Mouse (Mus musculus) kidney, embryonic 14.5 days (tissue): ENCODE results near the gene 1110002E22Rik. TPM values are rescaled to one million over a fixed set of nuclear protein-coding genes. Genes with fewer than 3 reads are reported as not detected.

ENCODE experiments used
- ATAC-seq: fragments of 200-750 bp; cut with Nextera tagmentation; 2 replicates; pipeline ENCODE4 v1.8.0; 2017; ENCODE audit warnings: moderate number of reproducible peaks, mild to moderate bottlenecking, moderate TSS enrichment, moderate library complexity; ENCODE audit not compliant: low FRiP score, low TSS enrichment
- H3K27ac ChIP-seq: fragments of 300-500 bp; sonication (generic); 2 replicates; pipeline ENCODE4 v1.5.1; 2014; ENCODE audit warnings: low read depth, mild to moderate bottlenecking, low read length, moderate library complexity, mixed read lengths
- H3K27me3 ChIP-seq: fragments of 300-500 bp; sonication (generic); 2 replicates; pipeline ENCODE4 v1.6.1; 2014; ENCODE audit warnings: mild to moderate bottlenecking, low read length; ENCODE audit not compliant: control insufficient read depth, insufficient read depth
- H3K36me3 ChIP-seq: fragments of 300-500 bp; sonication (generic); 2 replicates; pipeline ENCODE4 v1.6.1; 2014; ENCODE audit warnings: low read length, mixed read lengths; ENCODE audit not compliant: control insufficient read depth, insufficient read depth
- H3K4me1 ChIP-seq: fragments of 300-500 bp; sonication (generic); 2 replicates; pipeline ENCODE4 v1.6.1; 2014; ENCODE audit warnings: low read length, mixed read lengths; ENCODE audit not compliant: control insufficient read depth, insufficient read depth
- H3K4me2 ChIP-seq: fragments of 300-500 bp; sonication (generic); replicated peaks from 2 replicates; pipeline ENCODE4 v1.6.1; 2014; ENCODE audit warnings: low read depth, mild to moderate bottlenecking, low read length
- H3K4me3 ChIP-seq: fragments of 300-500 bp; sonication (generic); 2 replicates; pipeline ENCODE4 v1.5.1; 2014; ENCODE audit warnings: mild to moderate bottlenecking, low read length
- H3K9ac ChIP-seq: fragments of 300-500 bp; sonication (generic); 2 replicates; pipeline ENCODE4 v1.6.1; 2014; ENCODE audit warnings: low read depth, mild to moderate bottlenecking, low read length, moderate library complexity
- H3K9me3 ChIP-seq: fragments of 300-500 bp; sonication (generic); 2 replicates; pipeline ENCODE4 v1.6.1; 2016; ENCODE audit warnings: low read length; ENCODE audit not compliant: control insufficient read depth
- WGBS: fragments of 180-500 bp; shearing (Covaris S2); extraction: QIAGEN DNeasy Blood & Tissue Kit; methylation state at CpG from one replicate; pipeline ENCODE4 v1.1.7; 2014; 5-methylcytosine and 5-hydroxymethylcytosine counted together
- polyA plus RNA-seq: library from polyadenylated mRNA; unstranded; fragments of >200 nt; fragmentation: Nextera tagmentation; extraction: Ambion mirVana; gene quantifications from 2 replicates; pipeline ENCODE4 v1.2.1, GENCODE M21; 2014

The 1110002E22Rik gene
- polyA plus RNA-seq, 1 experiment from 2014 or later = 0.38 TPM

DNA sequence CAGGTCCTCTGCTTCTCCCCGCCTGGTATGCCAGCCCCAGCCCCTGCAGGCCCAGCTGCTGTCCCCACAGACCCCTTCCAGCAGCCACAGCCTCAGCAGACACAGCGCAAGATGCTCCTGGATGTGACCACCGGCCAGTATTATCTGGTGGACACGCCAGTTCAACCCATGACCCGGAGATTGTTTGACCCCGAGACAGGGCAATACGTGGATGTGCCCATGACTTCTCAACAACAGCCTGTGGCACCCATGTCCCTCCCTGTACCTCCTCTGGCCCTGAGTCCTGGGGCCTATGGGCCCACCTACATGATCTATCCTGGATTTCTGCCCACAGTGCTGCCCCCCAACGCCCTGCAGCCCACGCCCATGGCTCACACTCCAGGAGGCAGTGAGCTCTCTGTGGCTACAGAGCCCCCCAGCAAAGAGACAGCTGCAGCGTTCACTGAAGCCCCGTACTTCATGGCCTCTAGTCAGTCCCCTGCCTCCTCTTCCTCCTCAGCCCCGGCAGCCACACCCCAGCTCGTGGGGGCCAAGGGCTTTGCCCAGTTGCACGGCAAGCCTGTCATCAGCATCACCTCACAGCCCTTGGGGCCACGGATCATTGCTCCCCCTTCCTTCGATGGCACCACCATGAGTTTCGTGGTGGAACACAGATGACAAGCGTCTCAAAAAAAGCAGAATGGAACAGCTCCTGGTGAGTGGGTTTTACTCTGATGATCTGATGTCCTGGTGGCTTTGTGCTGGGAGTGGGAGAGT lies 5.1 kb downstream of the 1110002E22Rik start:
- Histone ChIP-seq H3K9me3 (no peaks in the 10 kb centered on the region), H3K36me3 (no peaks in the 10 kb centered on the region), H3K4me1 (peaks cover 25% of the 10 kb centered on the region), H3K9ac (no peak overlapping the region), H3K27ac (no peak overlapping the region), H3K27me3 (no peaks in the 10 kb centered on the region), H3K4me3 (no peak overlapping the region), H3K4me2 (no peak overlapping the region)
- 66% methylated on average over 18 of the region's 18 CpGs for WGBS
- no peak for ATAC-seq

DNA sequence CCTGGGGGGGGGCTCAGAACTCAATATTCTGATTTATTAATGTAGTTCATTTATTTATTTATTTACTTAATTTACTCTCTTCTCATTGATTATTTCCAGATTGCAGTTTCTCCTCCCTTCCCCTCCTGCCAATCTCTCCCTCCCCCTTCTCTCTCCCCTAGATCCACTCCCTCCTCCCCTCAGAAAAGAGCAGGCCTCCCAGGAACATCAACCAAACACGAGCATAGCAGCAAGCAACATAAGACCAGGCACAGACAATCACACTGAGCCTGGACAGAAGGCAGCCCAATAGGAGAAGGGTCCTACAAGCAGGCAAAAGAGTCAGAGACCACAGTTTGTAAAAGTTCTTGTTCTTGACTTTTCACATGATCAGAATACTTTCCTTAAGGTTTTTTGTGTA lies 6.2 kb downstream of the 1110002E22Rik start:
- WGBS = 22% methylated on average over 1 of the region's 1 CpGs
- H3K4me1 ChIP-seq = peaks cover 15% of the 10 kb centered on the region
- no peak overlapping the region for H3K27ac ChIP-seq

DNA sequence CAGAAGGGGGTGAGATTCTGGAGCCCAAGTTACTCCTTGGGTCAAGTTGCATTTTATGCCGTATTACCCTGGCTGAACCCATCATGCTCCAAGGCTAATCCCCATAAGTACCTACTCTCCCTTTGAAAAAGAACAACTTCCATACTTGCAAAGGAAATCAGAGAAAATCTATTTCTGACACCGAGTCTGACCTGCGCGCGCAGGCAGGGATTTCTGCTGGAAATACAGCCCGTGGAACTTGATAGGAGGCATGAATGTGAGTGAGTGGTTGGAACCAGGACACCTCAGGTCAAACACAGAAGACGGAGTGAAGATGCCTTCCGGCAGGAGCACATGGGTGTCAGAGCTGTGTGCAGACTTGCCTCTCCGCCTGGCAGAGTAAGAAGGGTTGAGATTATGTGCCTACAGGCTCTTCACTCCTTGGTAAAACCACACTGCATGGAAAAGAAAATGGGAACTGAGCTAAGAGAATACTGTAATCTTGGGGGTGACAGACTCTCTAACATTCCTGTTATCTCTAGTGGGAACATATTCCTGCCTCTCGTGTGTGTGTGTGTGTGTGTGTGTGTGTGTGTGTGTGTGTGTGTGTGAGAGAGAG lies 6.7 kb downstream of the 1110002E22Rik start:
- Histone ChIP-seq H3K27ac (no peak overlapping the region), H3K4me3 (no peak overlapping the region), H3K36me3 (no peaks in the 10 kb centered on the region), H3K9ac (no peak overlapping the region), H3K4me2 (no peak overlapping the region), H3K4me1 (peaks cover 9% of the 10 kb centered on the region), H3K9me3 (no peaks in the 10 kb centered on the region), H3K27me3 (no peaks in the 10 kb centered on the region)
- 81% methylated on average over 10 of the region's 10 CpGs for WGBS
- no peak for ATAC-seq

More for the DNA sequence above, 6.2 kb downstream of the 1110002E22Rik start:
- ATAC-seq = no peak
- H3K9ac ChIP-seq = no peak overlapping the region
- H3K27me3 ChIP-seq = no peaks in the 10 kb centered on the region
- H3K36me3 ChIP-seq = no peaks in the 10 kb centered on the region
- no peaks in the 10 kb centered on the region for H3K9me3 ChIP-seq
- H3K4me3 ChIP-seq = no peak overlapping the region
- no peak overlapping the region for H3K4me2 ChIP-seq

DNA sequence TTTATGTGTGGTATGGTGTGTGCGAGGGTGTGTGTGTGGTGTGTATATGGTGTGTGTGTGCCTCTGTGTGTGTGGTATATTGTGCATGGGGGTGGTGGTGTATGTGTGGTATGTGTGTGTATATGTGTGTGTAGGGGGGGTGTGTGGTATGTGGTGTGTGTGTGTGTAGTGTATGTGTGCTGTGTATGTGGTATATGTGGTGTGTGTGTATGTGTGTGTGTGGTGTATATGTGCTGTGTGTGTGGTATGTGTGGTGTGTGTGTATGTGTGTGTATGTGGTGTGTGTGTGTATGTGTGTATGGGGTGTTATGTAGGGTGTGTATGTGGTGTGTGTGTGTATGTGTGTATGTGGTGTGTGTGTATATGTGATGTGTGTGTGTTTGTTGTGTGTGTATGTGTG lies 9.4 kb downstream of the 1110002E22Rik start:
- Histone ChIP-seq H3K9ac (no peak overlapping the region), H3K36me3 (no peaks in the 10 kb centered on the region), H3K9me3 (no peaks in the 10 kb centered on the region), H3K4me1 (peaks cover 9% of the 10 kb centered on the region; the same call in 1 of the 2 replicates), H3K4me3 (no peak overlapping the region), H3K27ac (no peak overlapping the region), H3K4me2 (no peak overlapping the region), H3K27me3 (no peaks in the 10 kb centered on the region)
- no peak for ATAC-seq
- WGBS = 100% methylated on average over 1 of the region's 1 CpGs

DNA sequence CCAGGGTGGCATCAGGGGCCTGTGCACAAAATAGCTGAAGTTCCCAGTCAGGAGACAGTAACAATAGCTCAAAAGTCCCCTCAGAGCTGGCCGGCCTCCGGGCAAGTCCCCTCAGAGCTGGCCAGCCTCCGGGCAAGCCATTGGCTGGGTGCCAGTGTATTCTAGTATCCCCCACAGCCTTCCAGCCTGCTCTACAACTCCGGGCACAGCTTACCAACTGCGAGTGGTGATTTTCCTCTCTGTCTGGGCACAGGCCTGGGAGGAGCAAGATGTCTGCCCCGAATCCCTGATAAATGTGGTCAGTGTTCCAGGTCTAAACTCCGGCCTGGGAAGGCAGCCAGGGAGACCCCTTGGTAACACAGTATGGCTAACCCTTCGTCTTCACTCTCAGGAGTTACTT lies 10.4 kb downstream of the 1110002E22Rik start:
- Histone ChIP-seq H3K27ac (no peak overlapping the region), H3K4me2 (no peak overlapping the region), H3K9ac (no peak overlapping the region), H3K4me3 (no peak overlapping the region), H3K27me3 (no peaks in the 10 kb centered on the region), H3K9me3 (no peaks in the 10 kb centered on the region), H3K4me1 (peaks cover 4% of the 10 kb centered on the region; the same call in 1 of the 2 replicates), H3K36me3 (no peaks in the 10 kb centered on the region)
- no peak for ATAC-seq
- WGBS = 78% methylated on average over 8 of the region's 8 CpGs

DNA sequence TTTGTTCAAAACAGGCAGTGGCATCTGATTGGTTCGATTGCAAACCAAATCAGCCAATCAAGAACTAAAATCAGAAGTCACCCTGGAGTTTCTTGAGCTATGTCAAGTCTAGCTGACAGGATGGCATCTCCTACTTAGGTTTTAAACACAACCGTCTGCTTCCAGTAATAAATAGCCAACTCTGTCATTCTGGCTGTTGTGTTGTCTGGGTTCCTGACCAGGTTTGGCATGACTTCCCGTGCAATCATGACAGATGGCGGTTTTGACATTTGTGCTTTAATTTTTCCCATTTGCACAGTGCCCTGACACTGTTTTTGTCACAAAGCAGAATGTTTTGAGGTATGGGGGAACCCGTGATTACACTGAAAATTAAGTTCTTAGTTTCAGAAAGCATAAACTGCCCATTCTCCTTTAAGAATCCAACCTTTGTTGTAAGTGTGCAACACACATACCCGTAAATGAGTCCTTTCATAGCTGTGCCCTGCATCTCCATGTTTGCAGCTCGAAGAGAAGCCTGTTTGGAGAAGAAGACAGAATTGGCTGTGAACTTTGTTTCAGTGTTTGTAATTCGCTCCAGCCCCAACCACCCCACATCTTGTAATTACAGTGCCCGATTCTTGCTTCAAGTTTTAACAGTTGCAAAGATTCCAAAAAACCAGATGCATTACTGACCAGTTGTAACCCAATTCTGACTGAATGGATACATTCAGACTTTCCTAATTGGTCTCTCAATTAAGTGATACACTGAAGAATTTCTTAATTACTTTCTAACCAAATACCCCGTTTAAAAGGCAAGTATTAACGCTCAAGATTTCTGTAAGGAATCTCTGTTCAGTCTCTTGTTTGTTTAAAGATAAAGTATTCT lies 12.9 kb downstream of the 1110002E22Rik start:
- Histone ChIP-seq H3K9ac (no peak overlapping the region), H3K36me3 (no peaks in the 10 kb centered on the region), H3K4me2 (no peak overlapping the region), H3K4me3 (no peak overlapping the region), H3K4me1 (no peaks in the 10 kb centered on the region), H3K27me3 (no peaks in the 10 kb centered on the region), H3K27ac (no peak overlapping the region), H3K9me3 (no peaks in the 10 kb centered on the region)
- 82% methylated on average over 11 of the region's 11 CpGs for WGBS
- ATAC-seq = no peak

DNA sequence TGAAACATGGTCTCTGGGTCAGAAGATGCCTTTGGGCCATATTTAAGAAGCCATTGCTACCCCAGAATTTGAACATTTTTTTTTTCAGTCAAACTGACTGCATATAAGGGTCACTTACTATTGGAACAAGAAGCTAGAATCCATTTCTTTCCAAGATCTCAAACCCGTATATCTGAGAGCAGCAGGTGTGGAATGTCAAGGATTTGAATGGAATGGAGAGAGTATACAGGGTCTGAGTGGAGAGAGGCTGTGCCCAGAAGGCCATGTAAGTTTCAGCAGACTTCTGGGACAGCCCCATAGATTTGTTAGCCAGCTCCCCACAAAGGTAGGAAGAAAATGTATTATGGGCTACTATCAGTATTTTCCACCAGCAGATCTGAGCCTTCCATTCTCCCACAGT lies 13.8 kb downstream of the 1110002E22Rik start:
- no peaks in the 10 kb centered on the region for H3K4me1 ChIP-seq
- H3K27ac ChIP-seq = no peak overlapping the region
- H3K4me2 ChIP-seq = no peak overlapping the region
- WGBS = 71% methylated on average over 1 of the region's 1 CpGs
- no peak overlapping the region for H3K9ac ChIP-seq
- no peaks in the 10 kb centered on the region for H3K27me3 ChIP-seq
- ATAC-seq = no peak
- no peak overlapping the region for H3K4me3 ChIP-seq
- H3K9me3 ChIP-seq = no peaks in the 10 kb centered on the region
- H3K36me3 ChIP-seq = no peaks in the 10 kb centered on the region

DNA sequence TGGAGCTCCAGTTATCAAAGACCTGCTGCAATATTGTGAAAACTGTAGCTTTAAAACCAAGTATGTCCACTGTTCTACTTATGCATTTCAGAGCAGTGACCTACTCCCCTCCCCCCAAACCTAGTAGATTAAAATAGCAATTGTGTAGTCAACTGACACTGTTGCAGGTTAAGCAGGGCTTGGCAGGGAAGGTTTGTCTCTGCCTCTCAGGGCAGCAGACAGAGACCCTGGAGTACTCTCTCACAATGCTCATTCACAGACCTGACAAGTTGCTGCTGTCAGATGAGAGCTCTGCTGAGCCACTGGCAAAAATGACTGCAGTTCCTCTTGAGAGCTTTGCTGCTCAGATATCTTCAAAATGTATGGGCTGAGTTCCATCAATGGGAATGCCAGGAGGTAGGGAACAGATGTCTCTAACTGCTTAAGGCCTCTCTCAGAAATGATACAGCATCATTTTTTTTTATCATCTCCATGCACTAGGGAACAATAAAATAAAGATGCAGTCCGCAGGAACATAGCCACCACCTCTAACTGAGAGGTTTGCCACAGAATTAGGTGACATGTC lies 18.3 kb downstream of the 1110002E22Rik start:
- H3K27me3 ChIP-seq = no peaks in the 10 kb centered on the region
- no peak overlapping the region for H3K27ac ChIP-seq
- H3K4me3 ChIP-seq = no peak overlapping the region
- ATAC-seq = no peak
- H3K36me3 ChIP-seq = no peaks in the 10 kb centered on the region
- H3K4me1 ChIP-seq = no peaks in the 10 kb centered on the region
- H3K4me2 ChIP-seq = no peak overlapping the region
- no peak overlapping the region for H3K9ac ChIP-seq
- 88% methylated on average over 1 of the region's 1 CpGs for WGBS
- H3K9me3 ChIP-seq = no peaks in the 10 kb centered on the region
